Mouse (Mus musculus) heart, postnatal 0 days (tissue): Measurements from ENCODE around the gene Rnf7. TPM values are rescaled to one million over a fixed set of nuclear protein-coding genes. Genes with fewer than 3 reads are reported as not detected.
A peak's percentile ranks its signal among the peaks of the same experiment; 100 is the strongest.

Source experiments
- ATAC-seq: fragments of 200-750 bp; cut with Nextera tagmentation; 2 replicates; pipeline ENCODE4 v1.8.0; 2017; ENCODE audit warnings: low read depth, moderate number of reproducible peaks, moderate library complexity; ENCODE audit not compliant: insufficient read depth
- DNase-seq: peaks from one replicate; pipeline ENCODE4 v3.0.0-alpha.2; 2016; ENCODE audit warnings: low spot score
- H3K27ac ChIP-seq: fragments of 300-500 bp; sonication (generic); 2 replicates; pipeline ENCODE4 v1.5.1; 2014; ENCODE audit warnings: low read depth, mild to moderate bottlenecking
- H3K27me3 ChIP-seq: fragments of 300-500 bp; sonication (generic); 2 replicates; pipeline ENCODE4 v1.6.1; 2014; ENCODE audit warnings: low read length, mixed read lengths; ENCODE audit not compliant: control insufficient read depth, insufficient read depth
- H3K36me3 ChIP-seq: fragments of 300-500 bp; sonication (generic); replicated peaks from 2 replicates; pipeline ENCODE4 v1.6.1; 2014; ENCODE audit warnings: low read length, mixed read lengths; ENCODE audit not compliant: control insufficient read depth, insufficient read depth
- H3K4me1 ChIP-seq: fragments of 300-500 bp; sonication (generic); 2 replicates; pipeline ENCODE4 v1.6.1; 2014; ENCODE audit warnings: antibody characterized with exemption; ENCODE audit not compliant: control insufficient read depth, insufficient read depth
- H3K4me2 ChIP-seq: fragments of 300-500 bp; sonication (generic); 2 replicates; pipeline ENCODE4 v1.6.1; 2014; ENCODE audit warnings: low read depth, mild to moderate bottlenecking, low read length, moderate library complexity
- H3K4me3 ChIP-seq: fragments of 300-500 bp; sonication (generic); 2 replicates; pipeline ENCODE4 v1.5.1; 2014; ENCODE audit warnings: low read depth, low read length
- H3K9ac ChIP-seq: fragments of 300-500 bp; sonication (generic); replicated peaks from 2 replicates; pipeline ENCODE4 v1.6.1; 2014; ENCODE audit warnings: low read depth, low read length, mixed read lengths
- H3K9me3 ChIP-seq: fragments of 300-500 bp; sonication (generic); replicated peaks from 2 replicates; pipeline ENCODE4 v1.6.1; 2016; ENCODE audit warnings: low read length; ENCODE audit not compliant: control insufficient read depth
- CTCF ChIP-seq: IDR thresholded peaks from 2 replicates; pipeline ENCODE4 v1.5.1; 2016; ENCODE audit warnings: antibody characterized with exemption, control low read depth, low read depth
- EP300 ChIP-seq: IDR thresholded peaks from 2 replicates; pipeline ENCODE4 v1.6.1; 2016; ENCODE audit warnings: antibody characterized with exemption, low read depth
- WGBS: fragments of 180-500 bp; shearing (Covaris S2); extraction: QIAGEN DNeasy Blood & Tissue Kit; methylation state at CpG from one replicate; pipeline ENCODE4 v1.1.7; 2014; 5-methylcytosine and 5-hydroxymethylcytosine counted together
- polyA plus RNA-seq: library from polyadenylated mRNA; unstranded; fragments of >200 nt; fragmentation: Nextera tagmentation; extraction: Ambion mirVana; gene quantifications from 2 replicates; pipeline ENCODE4 v1.2.1, GENCODE M21; 2015
- total RNA-seq: library from RNA; depleted of rRNA; stranded (reverse); fragments of >200 nt; gene quantifications from 2 replicates; pipeline ENCODE4 v1.2.3, GENCODE M21; 2014; ENCODE audit warnings: low replicate concordance

Gene Rnf7
- total and polyA plus RNA-seq, 2 experiments from 2014 or later: 199 to 762 TPM

GRCm38 (mm10) chr9:96452956-96453355, 25.5 kb downstream of the Rnf7 start:
- no peak for DNase-seq
- H3K27ac ChIP-seq: no peak overlapping the region
- peaks cover 8% of the 10 kb centered on the region; the same call in 1 of the 2 replicates for H3K4me1 ChIP-seq
- no peak overlapping the region for H3K4me3 ChIP-seq
- H3K9ac ChIP-seq: no peak overlapping the region
- H3K27me3 ChIP-seq: no peaks in the 10 kb centered on the region
- 0 out of 2 replicates have a peak, but pooled peaks cover 6% of the 10 kb centered on the region for H3K9me3 ChIP-seq
- no peaks in the 10 kb centered on the region for H3K36me3 ChIP-seq
- no peak for TF ChIP-seq CTCF
- TF ChIP-seq EP300: no peak
- H3K4me2 ChIP-seq: no peak overlapping the region
- 71% methylated on average over 4 of the region's 4 CpGs for whole genome bisulfite sequencing
- no peak for ATAC-seq

GRCm38 (mm10) chr9:96450900-96451720, 27.4 kb downstream of the Rnf7 start:
- H3K4me2 ChIP-seq: no peak overlapping the region; the same call in 1 of the 2 replicates
- 0 out of 2 replicates have a peak, but pooled peaks cover 6% of the 10 kb centered on the region for H3K9me3 ChIP-seq
- TF ChIP-seq CTCF: no peak
- TF ChIP-seq EP300: no peak
- ATAC-seq (peak; percentile 88), DNase-seq (peak; percentile 69)
- no peaks in the 10 kb centered on the region for H3K27me3 ChIP-seq
- H3K27ac ChIP-seq: peak overlapping the region; percentile 70
- H3K36me3 ChIP-seq: no peaks in the 10 kb centered on the region
- H3K4me3 ChIP-seq: no peak overlapping the region
- WGBS: 25% methylated on average over 12 of the region's 12 CpGs
- peaks cover 8% of the 10 kb centered on the region; the same call in 1 of the 2 replicates for H3K4me1 ChIP-seq
- no peak overlapping the region for H3K9ac ChIP-seq

GRCm38 (mm10) chr9:96449514-96449913, 29.0 kb downstream of the Rnf7 start:
- no peaks in the 10 kb centered on the region for H3K36me3 ChIP-seq
- no peak for DNase-seq
- no peak overlapping the region for H3K4me3 ChIP-seq
- TF ChIP-seq EP300: no peak
- WGBS: 86% methylated on average over 9 of the region's 9 CpGs
- no peak overlapping the region for H3K9ac ChIP-seq
- peaks cover 8% of the 10 kb centered on the region; the same call in 1 of the 2 replicates for H3K4me1 ChIP-seq
- H3K4me2 ChIP-seq: no peak overlapping the region
- H3K27me3 ChIP-seq: no peaks in the 10 kb centered on the region
- no peak overlapping the region for H3K27ac ChIP-seq
- 0 out of 2 replicates have a peak, but pooled peaks cover 6% of the 10 kb centered on the region for H3K9me3 ChIP-seq
- ATAC-seq: no peak

GRCm38 (mm10) chr9:96445351-96445750, 33.1 kb downstream of the Rnf7 start:
- no peak overlapping the region for H3K4me2 ChIP-seq
- H3K9me3 ChIP-seq: no peaks in the 10 kb centered on the region
- H3K36me3 ChIP-seq: no peaks in the 10 kb centered on the region
- no peak for DNase-seq
- H3K4me1 ChIP-seq: no peaks in the 10 kb centered on the region
- no peaks in the 10 kb centered on the region for H3K27me3 ChIP-seq
- no peak overlapping the region for H3K4me3 ChIP-seq
- TF ChIP-seq EP300: no peak
- TF ChIP-seq CTCF: no peak
- no peak overlapping the region for H3K9ac ChIP-seq
- no peak for ATAC-seq
- H3K27ac ChIP-seq: no peak overlapping the region
- WGBS: 37% methylated on average over 4 of the region's 4 CpGs

GRCm38 (mm10) chr9:96442081-96442480, 36.4 kb downstream of the Rnf7 start:
- H3K9me3 ChIP-seq: no peaks in the 10 kb centered on the region
- no peak overlapping the region for H3K27ac ChIP-seq
- H3K4me3 ChIP-seq: no peak overlapping the region
- no peak overlapping the region for H3K4me2 ChIP-seq
- DNase-seq (no peak), ATAC-seq (no peak)
- no peaks in the 10 kb centered on the region for H3K27me3 ChIP-seq
- no peak overlapping the region for H3K9ac ChIP-seq
- peaks cover 12% of the 10 kb centered on the region for H3K4me1 ChIP-seq
- H3K36me3 ChIP-seq: no peaks in the 10 kb centered on the region
- TF ChIP-seq EP300: no peak
- no peak for TF ChIP-seq CTCF
- WGBS: 24% methylated on average over 10 of the region's 10 CpGs

GRCm38 (mm10) chr9:96438334-96438871, 40.1 kb downstream of the Rnf7 start:
- DNase-seq: peak; percentile 40
- Histone ChIP-seq H3K4me1 (peaks cover 31% of the 10 kb centered on the region), H3K27ac (peak overlapping the region; percentile 91)

More at GRCm38 (mm10) chr9:96438334-96438871, 40.1 kb downstream of the Rnf7 start:
- ATAC-seq: peak; percentile 55; the same call in 1 of the 2 replicates
- H3K9me3 ChIP-seq: no peaks in the 10 kb centered on the region
- peak overlapping the region; percentile 86 for H3K4me2 ChIP-seq
- peak overlapping the region; percentile 56 for H3K4me3 ChIP-seq
- TF ChIP-seq CTCF (no peak), EP300 (no peak)
- WGBS: 6% methylated on average over 8 of the region's 8 CpGs
- H3K36me3 ChIP-seq: no peaks in the 10 kb centered on the region
- H3K27me3 ChIP-seq: no peaks in the 10 kb centered on the region
- peak overlapping the region; percentile 80 for H3K9ac ChIP-seq
